Mouse (Mus musculus) brain, embryonic 14.5 days (tissue): ENCODE data around the gene 0610040J01Rik. TPM values are rescaled to one million over a fixed set of nuclear protein-coding genes. Genes with fewer than 3 reads are reported as not detected.
A peak's percentile ranks its signal among the peaks of the same experiment; 100 is the strongest.

Experiments
- DNase-seq: peaks from one replicate; pipeline ENCODE4 v3.0.0-alpha.2; 2011; ENCODE audit warnings: low read depth
- CTCF ChIP-seq: fragments of 200-500 bp; IDR thresholded peaks from 2 replicates; pipeline ENCODE4 v1.5.1; 2012; ENCODE audit warnings: inconsistent platforms, mild to moderate bottlenecking, moderate library complexity, borderline replicate concordance; ENCODE audit not compliant: insufficient read depth, insufficient read length; ENCODE audit errors: extremely low read depth
- POLR2A ChIP-seq: fragments of 200-500 bp; IDR thresholded peaks from 2 replicates; pipeline ENCODE4 v1.6.1; 2012; ENCODE audit warnings: mild to moderate bottlenecking, inconsistent platforms, borderline replicate concordance; ENCODE audit not compliant: poor library complexity, insufficient read depth, insufficient read length, severe bottlenecking; ENCODE audit errors: extremely low read depth
- polyA plus RNA-seq: library from polyadenylated mRNA; depleted of rRNA; stranded (reverse); fragments of >200 nt; gene quantifications from 2 replicates; pipeline ENCODE4 v1.2.3, GENCODE M21; 2012

0610040J01Rik gene
- polyA plus RNA-seq, 1 experiment, result 2.0 TPM

GRCm38 (mm10) chr5:63833955-63834354 lies 21.8 kb downstream of the 0610040J01Rik start:
- TF ChIP-seq CTCF, result no peak
- no peak for TF ChIP-seq POLR2A
- DNase-seq, result no peak

DNA sequence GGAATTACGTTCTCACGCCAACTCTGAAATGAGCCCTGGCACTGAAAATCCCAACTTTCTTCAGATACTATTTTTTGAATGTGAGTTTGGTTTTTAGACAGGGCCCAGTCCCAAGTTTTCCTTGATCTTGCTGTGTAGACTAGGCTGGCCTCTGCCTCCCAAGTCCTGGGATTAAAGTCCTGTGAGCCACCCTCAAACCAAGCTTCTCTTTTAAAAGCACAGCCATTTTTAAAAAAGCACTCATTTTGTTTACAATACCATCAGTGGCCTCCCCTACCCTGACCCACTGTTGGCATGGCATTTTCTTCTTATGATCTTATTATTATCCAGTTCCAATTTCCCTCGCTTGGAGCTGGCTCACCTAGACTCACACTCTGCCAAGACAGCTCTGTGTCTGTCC lies 22.3 kb downstream of the 0610040J01Rik start:
- TF ChIP-seq POLR2A, result no peak
- TF ChIP-seq CTCF, result no peak
- no peak for DNase-seq

GRCm38 (mm10) chr5:63837115-63837514 lies 25.0 kb downstream of the 0610040J01Rik start:
- TF ChIP-seq POLR2A, result no peak
- TF ChIP-seq CTCF, result no peak

GRCm38 (mm10) chr5:63837851-63838250 lies 25.7 kb downstream of the 0610040J01Rik start:
- TF ChIP-seq POLR2A (no peak), CTCF (no peak)
- no peak for DNase-seq

More at GRCm38 (mm10) chr5:63837115-63837514, 25.0 kb downstream of the 0610040J01Rik start:
- DNase-seq, result no peak

DNA sequence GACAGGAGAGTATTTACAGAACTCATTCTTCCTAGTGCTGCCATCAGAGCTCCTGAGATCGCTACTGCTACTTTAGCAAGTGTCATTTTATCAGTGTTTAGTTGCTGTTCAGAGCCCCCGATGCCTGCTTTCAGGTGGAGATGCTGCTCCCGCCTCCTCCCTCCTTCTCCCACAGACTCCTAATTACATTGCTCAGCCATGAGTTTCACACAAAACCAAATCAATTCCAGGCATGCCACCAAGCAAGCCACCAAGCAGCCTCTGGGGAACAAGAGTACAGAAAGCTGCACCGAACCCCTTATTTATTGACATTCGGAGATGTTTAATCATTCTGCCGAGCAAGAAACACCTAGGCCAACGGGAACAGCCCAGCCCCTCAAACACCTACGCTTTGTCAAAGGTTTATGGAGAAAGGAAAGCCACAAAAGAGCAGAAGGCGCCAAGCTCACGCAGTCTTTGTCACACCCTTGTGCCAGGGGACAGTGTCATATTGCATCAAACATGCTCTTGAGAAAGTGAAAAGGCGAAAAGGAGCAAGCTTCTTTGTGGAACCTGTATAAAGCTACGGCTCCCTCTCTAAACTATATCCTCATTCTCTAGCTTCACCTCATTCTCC lies 27.7 kb downstream of the 0610040J01Rik start:
- no peak for TF ChIP-seq POLR2A
- no peak for TF ChIP-seq CTCF
- DNase-seq, result peak; percentile 24

GRCm38 (mm10) chr5:63847080-63847479 lies 34.9 kb downstream of the 0610040J01Rik start:
- TF ChIP-seq CTCF, result no peak
- no peak for TF ChIP-seq POLR2A
- no peak for DNase-seq

DNA sequence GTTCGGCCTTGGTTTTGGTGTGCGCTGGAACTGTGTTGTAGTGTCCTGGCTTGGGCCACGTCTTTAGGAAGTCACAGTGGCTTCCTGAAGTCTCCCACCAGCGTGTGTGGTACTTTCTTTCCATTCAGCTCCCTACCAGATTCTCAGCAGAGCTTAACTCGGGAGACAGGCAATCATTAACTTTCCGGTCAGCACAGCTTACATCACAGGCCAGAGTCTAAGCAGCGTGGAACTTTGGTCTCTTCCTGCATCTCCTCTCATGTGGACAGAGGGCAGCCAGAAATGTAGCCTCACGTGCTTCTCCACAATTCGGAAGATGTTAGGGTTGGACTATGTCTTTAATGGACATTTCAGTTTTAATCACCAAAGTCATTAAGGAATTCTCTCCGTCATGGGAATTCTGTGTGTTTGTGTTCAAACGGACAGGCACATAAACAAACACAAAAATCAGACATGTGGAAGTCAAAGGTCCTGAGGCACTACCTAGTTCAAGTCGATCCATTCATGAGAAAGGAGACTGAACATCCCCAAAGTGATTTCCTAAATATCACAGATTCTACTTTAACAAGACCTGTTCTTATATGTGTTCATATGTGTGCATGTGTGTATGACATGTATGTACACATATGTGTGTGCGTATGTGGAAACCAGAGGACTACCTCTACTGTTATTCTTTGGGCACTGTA lies 35.5 kb downstream of the 0610040J01Rik start:
- no peak for DNase-seq
- TF ChIP-seq POLR2A (no peak), CTCF (no peak)

DNA sequence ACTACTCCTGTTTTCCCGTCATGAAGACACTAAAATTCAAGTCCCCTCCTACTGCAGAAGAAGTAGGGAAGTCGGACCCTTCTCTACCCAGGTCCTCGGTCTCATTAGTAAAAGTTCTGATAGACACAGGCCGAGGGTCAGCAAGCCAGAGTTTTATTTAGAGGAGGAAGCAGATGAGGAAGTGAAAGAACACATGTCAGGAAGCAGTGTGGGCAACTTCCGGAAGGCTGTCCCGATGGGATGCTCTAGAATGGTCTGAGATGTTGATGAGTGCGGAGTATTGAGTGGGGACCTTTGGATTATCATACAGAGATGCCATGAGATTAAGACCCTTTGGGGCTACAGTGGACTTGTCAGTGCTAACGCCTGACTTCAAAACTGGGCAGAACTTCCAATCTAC lies 46.7 kb downstream of the 0610040J01Rik start:
- no peak for TF ChIP-seq CTCF
- no peak for DNase-seq

- TF ChIP-seq CTCF, result no peak
- TF ChIP-seq POLR2A, result no peak
Measured at GRCm38 (mm10) chr5:63867421-63867820, 55.3 kb downstream of the 0610040J01Rik start.

DNA sequence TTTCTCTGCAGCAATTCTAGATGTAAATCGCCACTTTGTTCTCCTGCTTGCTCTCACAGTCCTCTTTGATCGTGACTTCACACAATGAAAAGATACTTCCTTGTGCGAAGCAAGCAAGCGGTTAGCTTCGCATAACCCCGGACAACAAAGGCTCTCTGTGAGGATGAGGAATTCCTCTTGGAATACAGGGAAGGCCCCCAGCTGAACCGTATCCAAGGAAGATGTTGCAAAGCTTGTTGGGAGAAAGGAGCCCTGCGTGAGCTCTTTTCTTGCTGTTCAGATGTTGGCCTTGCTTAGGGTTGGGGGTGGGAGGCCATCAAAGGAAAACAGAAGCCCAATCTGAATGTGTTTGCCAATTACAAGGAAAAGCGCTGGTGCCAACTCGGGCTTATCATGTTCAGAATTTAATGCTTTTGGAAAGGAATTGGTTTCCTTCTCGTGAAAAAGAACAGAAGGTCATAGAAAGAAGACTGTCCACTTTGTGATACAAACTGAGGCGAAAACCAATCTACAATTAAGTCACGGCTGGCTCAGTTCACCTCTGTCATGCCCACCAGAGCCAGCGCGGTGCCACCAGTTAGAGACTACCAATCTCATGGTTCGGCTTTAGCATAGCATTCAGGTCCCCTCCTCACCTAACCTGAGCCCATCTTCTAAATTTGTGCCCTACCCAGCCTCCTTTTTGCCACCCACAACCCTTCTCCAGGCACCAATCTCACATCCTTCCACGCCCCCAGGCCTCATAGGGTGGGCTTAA lies 60.2 kb downstream of the 0610040J01Rik start:
- TF ChIP-seq POLR2A, result no peak
- no peak for TF ChIP-seq CTCF
- DNase-seq, result peak; percentile 92

More at GRCm38 (mm10) chr5:63867421-63867820, 55.3 kb downstream of the 0610040J01Rik start:
- DNase-seq, result no peak

GRCm38 (mm10) chr5:63874880-63875279 lies 62.7 kb downstream of the 0610040J01Rik start:
- peak; percentile 19 for DNase-seq
- TF ChIP-seq CTCF (no peak), POLR2A (no peak)

DNA sequence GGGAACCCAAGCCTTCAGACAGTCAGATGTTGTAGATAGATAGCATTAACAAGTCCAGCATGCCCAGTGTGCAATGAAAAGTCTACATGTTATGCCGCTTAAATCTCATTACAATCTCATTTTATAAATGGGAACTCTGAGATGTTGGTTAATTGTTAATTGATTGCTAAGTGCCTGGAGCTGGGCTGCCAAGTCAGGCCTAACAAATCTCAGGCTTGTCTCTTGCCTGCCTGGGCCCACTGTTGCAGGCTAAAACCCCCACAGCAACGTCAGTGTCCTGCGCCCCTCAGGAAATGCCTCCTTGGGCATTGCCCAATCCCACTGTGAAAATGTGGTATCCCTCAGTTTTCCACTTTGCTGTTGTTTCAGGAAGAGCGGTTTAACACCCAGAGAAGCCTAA lies 63.9 kb downstream of the 0610040J01Rik start:
- no peak for DNase-seq
- TF ChIP-seq POLR2A (no peak), CTCF (no peak)

GRCm38 (mm10) chr5:63879026-63879425 lies 66.9 kb downstream of the 0610040J01Rik start:
- peak; percentile 58 for DNase-seq
- TF ChIP-seq POLR2A (no peak), CTCF (no peak)

GRCm38 (mm10) chr5:63886292-63886691 lies 74.1 kb downstream of the 0610040J01Rik start:
- no peak for DNase-seq
- TF ChIP-seq CTCF (no peak), POLR2A (no peak)

DNA sequence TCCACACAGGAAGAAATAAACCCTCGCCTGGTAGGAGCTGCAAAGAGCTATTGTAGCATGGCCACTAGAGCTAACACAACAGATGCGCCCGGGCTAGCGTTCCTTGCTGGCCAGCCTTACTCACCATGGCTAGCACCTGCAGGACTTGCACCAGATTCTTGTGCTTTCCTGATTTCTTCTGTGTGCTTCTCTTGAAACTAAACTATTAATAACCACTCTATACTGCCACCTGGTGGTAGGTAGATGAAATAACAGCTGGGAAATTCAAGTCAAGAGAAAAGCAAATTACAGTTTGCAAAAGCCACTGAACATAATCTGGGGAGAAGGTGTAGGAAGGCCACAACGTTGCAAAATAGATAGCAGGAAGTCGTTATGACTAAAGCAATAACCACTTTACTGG lies 74.5 kb downstream of the 0610040J01Rik start:
- DNase-seq, result peak; percentile 78

More for the DNA sequence above, 74.5 kb downstream of the 0610040J01Rik start:
- TF ChIP-seq CTCF (peak; percentile 36; the same call in 1 of the 2 replicates), POLR2A (no peak)
